Comparison of ENCODE assay signal across 10 mouse cellular contexts in the genomic region with DNA sequence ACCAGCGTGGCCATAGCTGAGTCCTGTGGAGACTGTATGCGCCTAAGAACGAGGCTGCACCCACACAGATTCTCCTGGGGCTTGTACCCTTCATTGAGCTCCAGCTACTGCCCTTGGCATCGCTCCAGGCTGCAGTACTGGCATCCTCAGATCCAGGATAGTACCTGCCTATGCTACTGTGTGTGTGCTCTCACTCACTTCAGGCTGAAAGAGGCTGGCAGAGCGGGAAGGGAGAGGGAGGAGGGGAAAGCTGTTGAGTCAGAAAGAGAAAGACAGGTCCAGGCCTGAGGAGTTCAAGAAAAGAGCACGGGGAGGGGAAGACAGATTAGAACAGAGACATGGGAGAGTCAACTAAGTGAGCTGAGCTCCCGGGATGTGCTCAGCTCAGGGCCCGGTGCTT. TPM values are rescaled to one million over a fixed set of nuclear protein-coding genes. Genes with fewer than 3 reads are reported as not detected.
DNase-seq lines count a peak whose midpoint lies in the region; ATAC-seq and TF ChIP-seq lines count a peak whose summit lies in the region.
"Had no signal": no experiment of that assay in that cellular context is flagged by ENCODE, and none has a peak within 500 bp of the region (broad histone marks: within the 10 kb centered on the region; RNA-seq: fewer than 3 reads in every experiment).

No protein-coding gene starts in this region.

- H3K9me3 ChIP-seq in forebrain, embryonic 11.5 days (ENCODE audit: control insufficient read depth, low read length): peaks cover 5% of the 10 kb centered on the region; the same call in 1 of the 2 replicates
- no peaks in the 10 kb centered on the region for H3K9me3 ChIP-seq in hindbrain, embryonic 16.5 days (ENCODE audit: control insufficient read depth, low read length)
- H3K9me3 ChIP-seq in stomach, embryonic 16.5 days (replicated peaks; ENCODE audit: control insufficient read depth, low read length): no peaks in the 10 kb centered on the region
- H3K9me3 ChIP-seq: lung, embryonic 15.5 days had no signal

- no peak for ATAC-seq in forebrain, embryonic 11.5 days (replicated peaks; ENCODE audit: low FRiP score)
- ATAC-seq in hindbrain, embryonic 16.5 days: no peak
- peak; percentile 39 for ATAC-seq in stomach, embryonic 16.5 days (ENCODE audit: insufficient read depth, low FRiP score)
- ATAC-seq: inflammation-experienced regulatory T-cells, adult 6 months had no signal

- TF ChIP-seq POLR2A in testis, adult 2 months (IDR thresholded peaks at IDR 0.05; ENCODE audit: control insufficient read depth, low read depth, low read length): no peak

- WGBS in forebrain, embryonic 11.5 days: 65% methylated on average over 8 of the region's 8 CpGs
- WGBS in hindbrain, embryonic 16.5 days: 49% methylated on average over 8 of the region's 8 CpGs
- WGBS in stomach, embryonic 16.5 days: 47% methylated on average over 8 of the region's 8 CpGs

- TF ChIP-seq CTCF in testis, adult 2 months (IDR thresholded peaks at IDR 0.05; ENCODE audit: control insufficient read depth, insufficient read depth, insufficient replicate concordance, low read depth, low read length): no peak

- no peak overlapping the region for H3K4me2 ChIP-seq in forebrain, embryonic 11.5 days (ENCODE audit: low read depth, low read length, severe bottlenecking)
- peak overlapping the region; percentile 3; the same call in 1 of the 2 replicates for H3K4me2 ChIP-seq in hindbrain, embryonic 16.5 days (ENCODE audit: low read length)
- no peak overlapping the region for H3K4me2 ChIP-seq in stomach, embryonic 16.5 days (ENCODE audit: low read depth, low read length)

- H3K9ac ChIP-seq in forebrain, embryonic 11.5 days (ENCODE audit: low read length): no peak overlapping the region
- H3K9ac ChIP-seq in hindbrain, embryonic 16.5 days (ENCODE audit: low read depth, low read length): no peak overlapping the region
- H3K9ac ChIP-seq in stomach, embryonic 16.5 days (ENCODE audit: low read length): no peak overlapping the region; the same call in 1 of the 2 replicates
- H3K9ac ChIP-seq: lung, embryonic 15.5 days had no signal

- H3K4me1 ChIP-seq in testis, adult 2 months (ENCODE audit: control insufficient read depth, insufficient read depth, low read length): peaks cover 9% of the 10 kb centered on the region
- peaks cover 42% of the 10 kb centered on the region for H3K4me1 ChIP-seq in forebrain, embryonic 11.5 days (replicated peaks; ENCODE audit: control insufficient read depth, insufficient read depth, low read length)
- H3K4me1 ChIP-seq in hindbrain, embryonic 16.5 days (ENCODE audit: control insufficient read depth, insufficient read depth, low read depth, low read length): peaks cover 38% of the 10 kb centered on the region
- H3K4me1 ChIP-seq in stomach, embryonic 16.5 days (ENCODE audit: control insufficient read depth, insufficient read depth, low read length): peaks cover 28% of the 10 kb centered on the region

- H3K27ac ChIP-seq in testis, adult 2 months (ENCODE audit: control insufficient read depth, insufficient read depth, low read depth, low read length): no peak overlapping the region
- H3K27ac ChIP-seq in forebrain, embryonic 11.5 days (ENCODE audit: low read depth, low read length): 0 out of 2 replicates have a peak overlapping the region, but pooled peaks have one; percentile 31
- peak overlapping the region; percentile 51; the same call in 1 of the 2 replicates for H3K27ac ChIP-seq in hindbrain, embryonic 16.5 days (ENCODE audit: low read depth, low read length)
- peak overlapping the region; percentile 49 for H3K27ac ChIP-seq in stomach, embryonic 16.5 days (ENCODE audit: low read length)
- H3K27ac ChIP-seq: lung, embryonic 15.5 days had no signal

- H3K36me3 ChIP-seq in testis, adult 2 months (ENCODE audit: control insufficient read depth, insufficient read depth, low read length): no peaks in the 10 kb centered on the region
- peaks cover 4% of the 10 kb centered on the region; the same call in 1 of the 2 replicates for H3K36me3 ChIP-seq in forebrain, embryonic 11.5 days (ENCODE audit: control insufficient read depth, insufficient read depth, low read length)
- H3K36me3 ChIP-seq in hindbrain, embryonic 16.5 days (ENCODE audit: control insufficient read depth, insufficient read depth, low read length): no peaks in the 10 kb centered on the region
- no peaks in the 10 kb centered on the region for H3K36me3 ChIP-seq in stomach, embryonic 16.5 days (ENCODE audit: control insufficient read depth, insufficient read depth, low read length)
- H3K36me3 ChIP-seq: lung, embryonic 15.5 days had no signal

- no peak for DNase-seq in testis, postnatal 10 days (ENCODE audit: low spot score)
- no peak for DNase-seq in forebrain, embryonic 11.5 days (ENCODE audit: low spot score)
- DNase-seq in lung, postnatal 10 days: no peak
- DNase-seq in gastrocnemius, adult 8-10 months (ENCODE audit: low spot score in 2 of 2): no peak
- DNase-seq: kidney, postnatal 36 days had no signal

- peak overlapping the region; percentile 62 for H3K4me3 ChIP-seq in testis, adult 2 months (ENCODE audit: control insufficient read depth, low read depth, low read length)
- no peak overlapping the region for H3K4me3 ChIP-seq in forebrain, embryonic 11.5 days (ENCODE audit: low read depth, low read length)
- no peak overlapping the region for H3K4me3 ChIP-seq in hindbrain, embryonic 16.5 days (ENCODE audit: low read length)
- H3K4me3 ChIP-seq in stomach, embryonic 16.5 days (replicated peaks; ENCODE audit: low read length): no peak overlapping the region
- H3K4me3 ChIP-seq: lung, embryonic 15.5 days had no signal

- no peaks in the 10 kb centered on the region for H3K27me3 ChIP-seq in testis, adult 2 months (ENCODE audit: control insufficient read depth, insufficient read depth, low read length)
- no peaks in the 10 kb centered on the region for H3K27me3 ChIP-seq in forebrain, embryonic 11.5 days (ENCODE audit: control insufficient read depth, insufficient read depth, low read length)
- no peaks in the 10 kb centered on the region for H3K27me3 ChIP-seq in hindbrain, embryonic 16.5 days (replicated peaks; ENCODE audit: control insufficient read depth, insufficient read depth, low read length)
- H3K27me3 ChIP-seq in stomach, embryonic 16.5 days (ENCODE audit: control insufficient read depth, insufficient read depth, low read length): no peaks in the 10 kb centered on the region
- H3K27me3 ChIP-seq: lung, embryonic 15.5 days had no signal

RNA-seq across cellular contexts. Expression of a gene that starts 25.2 kb away (rescaled TPM):
- 2.7 and 3.3 TPM in 2 replicates for polyA plus RNA-seq in testis, adult 2 months (2012; rRNA removed)
- polyA plus RNA-seq in forebrain, embryonic 11.5 days (2014; fragmentation: Nextera tagmentation; extraction: Ambion mirVana): 35.6 and 35.9 TPM in 2 replicates
- polyA plus RNA-seq in hindbrain, embryonic 16.5 days (2015; fragmentation: Nextera tagmentation; extraction: Ambion mirVana): 12.1 and 16.4 TPM in 2 replicates
- polyA plus RNA-seq in stomach, embryonic 16.5 days (2015; fragmentation: Nextera tagmentation; extraction: Ambion mirVana): 16.9 and 17.9 TPM in 2 replicates
- total RNA-seq in gastrocnemius, adult 8-10 months (2022): 1 to 10 TPM; 1.8 to 3.0 (median 2.3) TPM
